Mouse (Mus musculus): Measurements from ENCODE around the gene Frmd4a.
"Not testable (repeated sequence)": the region's sequence is repeated elsewhere in the genome, so short reads cannot be mapped to it uniquely, and the experiment has no call there.

Gene Frmd4a

DNA sequence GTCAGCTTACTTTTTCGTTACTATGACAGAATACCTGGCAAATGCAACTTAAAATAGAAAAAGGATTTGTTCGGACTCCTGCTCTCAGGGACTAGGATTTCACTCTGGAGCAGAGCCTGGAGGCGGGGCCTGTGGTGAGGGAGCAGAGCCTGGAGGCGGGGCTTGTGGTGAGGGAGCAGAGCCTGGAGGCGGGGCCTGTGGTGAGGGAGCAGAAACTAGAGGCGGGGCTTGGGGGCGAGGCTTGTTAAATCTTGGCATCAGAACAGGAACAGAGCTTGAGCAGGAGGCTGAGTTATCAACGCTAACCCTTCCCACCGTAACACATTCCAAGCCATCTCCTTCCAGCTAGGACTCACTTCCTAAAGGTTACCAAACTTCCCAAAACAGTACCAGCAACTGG lies 575.9 kb downstream of the Frmd4a start:
- no peak for DNase-seq

DNA sequence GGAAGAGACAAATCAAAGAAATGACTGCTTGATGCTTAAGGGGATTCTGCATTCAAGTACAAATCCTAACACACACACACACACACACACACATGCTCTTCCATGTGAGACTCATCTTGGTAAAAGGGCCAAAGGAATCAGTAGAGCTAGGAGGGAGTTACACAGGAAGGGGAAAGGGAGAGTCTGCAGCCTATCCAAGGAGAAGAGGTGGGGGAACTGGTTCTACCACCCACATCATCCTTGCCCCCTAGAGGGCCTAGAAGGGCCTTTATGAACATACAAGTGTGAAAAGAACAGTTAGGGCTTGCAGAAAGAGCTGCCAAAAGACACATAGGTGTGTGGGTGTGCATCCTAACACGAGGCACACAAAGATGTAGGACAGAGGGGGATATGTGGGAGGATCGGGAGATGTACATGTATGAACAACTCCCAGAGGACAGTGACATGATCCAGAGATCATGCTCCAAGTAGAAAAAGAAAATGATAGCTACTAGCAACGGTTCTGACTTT lies 576.4 kb downstream of the Frmd4a start:
- DNase-seq, result no peak

DNA sequence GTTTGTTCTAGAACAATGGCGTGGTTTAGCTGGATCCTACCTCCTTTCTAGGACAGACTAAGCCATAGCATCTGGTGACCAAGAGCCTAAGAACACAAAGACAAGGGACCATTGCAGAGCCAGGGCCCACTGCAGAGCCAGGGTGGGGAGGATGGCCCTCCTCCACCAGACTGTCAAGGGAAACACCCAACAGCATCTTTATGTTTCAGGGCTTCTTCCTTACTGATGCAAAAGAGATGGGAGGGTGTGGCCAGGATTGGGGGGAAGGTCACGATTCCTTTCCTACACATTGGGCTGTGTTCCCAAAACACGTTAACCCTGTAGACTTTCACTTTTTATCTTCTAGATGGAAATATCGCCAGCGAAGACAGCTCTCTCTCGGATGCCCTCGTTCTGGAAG lies 579.5 kb downstream of the Frmd4a start:
- no peak for DNase-seq

DNA sequence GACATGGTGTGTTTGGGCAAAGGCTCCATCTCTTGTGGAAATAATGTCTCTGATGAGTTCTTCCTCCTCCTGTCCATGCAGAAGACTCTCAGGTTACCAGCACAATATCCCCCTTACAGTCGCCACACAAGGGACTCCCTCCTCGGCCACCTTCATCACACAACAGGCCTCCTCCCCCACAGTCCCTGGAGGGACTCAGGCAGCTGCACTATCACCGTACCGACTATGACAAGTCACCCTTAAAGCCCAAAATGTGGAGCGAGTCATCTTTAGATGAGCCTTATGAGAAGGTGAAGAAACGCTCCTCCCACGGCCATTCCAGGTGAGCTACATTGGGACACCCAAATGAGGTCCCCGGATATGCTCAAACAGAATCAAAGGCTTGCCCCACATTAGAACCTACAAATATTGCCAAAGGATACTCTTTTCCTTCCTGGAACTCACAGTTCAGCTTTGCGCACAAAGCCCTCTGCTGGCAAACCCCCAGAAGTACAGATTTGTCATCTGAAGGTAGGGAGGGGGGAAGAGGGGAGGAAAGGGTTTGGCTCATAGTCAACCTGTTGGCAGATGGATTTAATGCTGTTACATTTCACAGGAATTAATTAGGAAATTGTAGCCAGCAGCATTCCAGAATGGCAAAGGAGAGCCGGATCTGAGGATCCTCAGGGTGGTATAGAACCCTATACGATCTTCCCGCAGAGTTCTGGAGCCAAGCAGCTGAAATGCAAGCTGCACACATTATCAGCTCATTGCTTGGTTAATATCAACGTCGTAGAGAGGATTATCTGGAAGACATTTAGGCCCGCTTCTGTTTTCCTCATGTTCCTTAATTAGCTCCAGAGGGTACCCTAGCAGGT lies 583.7 kb downstream of the Frmd4a start:
- DNase-seq, result peak; percentile 84

DNA sequence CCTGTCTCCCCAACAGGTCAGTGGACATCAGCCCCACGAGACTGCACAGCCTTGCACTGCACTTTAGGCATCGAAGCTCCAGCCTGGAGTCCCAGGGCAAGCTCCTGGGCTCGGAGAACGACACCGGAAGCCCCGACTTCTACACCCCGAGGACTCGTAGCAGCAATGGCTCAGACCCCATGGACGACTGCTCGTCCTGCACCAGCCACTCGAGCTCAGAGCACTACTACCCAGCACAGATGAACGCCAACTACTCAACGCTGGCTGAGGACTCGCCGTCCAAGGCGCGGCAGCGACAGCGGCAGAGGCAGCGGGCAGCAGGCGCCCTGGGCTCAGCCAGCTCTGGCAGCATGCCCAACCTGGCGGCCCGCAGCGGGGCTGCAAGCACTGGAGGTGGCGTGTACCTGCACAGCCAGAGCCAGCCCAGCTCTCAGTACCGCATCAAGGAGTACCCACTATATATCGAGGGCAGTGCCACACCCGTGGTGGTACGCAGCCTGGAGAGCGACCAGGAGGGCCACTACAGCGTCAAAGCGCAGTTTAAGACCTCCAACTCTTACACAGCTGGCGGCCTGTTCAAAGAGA lies 585.9 kb downstream of the Frmd4a start:
- DNase-seq, result no peak

DNA sequence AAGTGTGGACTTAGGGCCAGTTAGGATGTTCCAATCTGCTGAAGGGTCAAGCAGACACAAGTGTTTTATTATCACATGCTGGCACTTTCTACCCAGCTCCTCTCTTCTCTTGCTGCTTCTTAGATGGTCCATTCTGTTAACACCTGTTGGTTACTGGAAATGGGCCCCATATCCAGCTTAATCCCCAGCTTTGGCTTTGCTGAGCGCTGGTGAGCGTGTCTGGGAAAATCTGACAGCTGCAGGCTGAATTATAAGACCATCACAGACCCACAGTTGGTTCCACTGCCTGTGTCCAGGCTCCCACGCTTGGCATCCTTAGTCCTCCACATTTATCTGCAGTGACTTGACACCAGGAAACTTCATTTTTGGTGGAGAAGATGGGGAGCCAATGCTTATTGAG lies 589.0 kb downstream of the Frmd4a start:
- DNase-seq, result no peak

DNA sequence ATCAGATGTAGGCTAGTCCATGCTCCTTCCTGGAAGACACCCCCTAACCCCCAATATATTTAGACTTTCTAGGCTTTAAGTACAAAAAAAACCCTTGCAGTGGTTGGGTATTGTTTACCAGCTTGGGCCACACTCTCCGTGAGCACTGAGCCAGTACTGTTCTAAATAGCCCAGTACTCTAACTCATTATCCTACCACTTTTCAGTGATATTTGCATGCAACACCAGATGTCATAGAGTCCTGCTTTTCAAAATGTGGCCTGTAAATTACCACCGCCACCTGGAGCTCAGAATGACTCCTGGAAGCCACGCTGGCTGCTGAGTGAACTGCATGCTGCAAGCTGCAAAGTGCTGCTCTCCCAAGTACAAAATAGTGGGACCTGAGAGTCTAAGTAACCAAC lies 590.7 kb downstream of the Frmd4a start:
- DNase-seq, result no peak

DNA sequence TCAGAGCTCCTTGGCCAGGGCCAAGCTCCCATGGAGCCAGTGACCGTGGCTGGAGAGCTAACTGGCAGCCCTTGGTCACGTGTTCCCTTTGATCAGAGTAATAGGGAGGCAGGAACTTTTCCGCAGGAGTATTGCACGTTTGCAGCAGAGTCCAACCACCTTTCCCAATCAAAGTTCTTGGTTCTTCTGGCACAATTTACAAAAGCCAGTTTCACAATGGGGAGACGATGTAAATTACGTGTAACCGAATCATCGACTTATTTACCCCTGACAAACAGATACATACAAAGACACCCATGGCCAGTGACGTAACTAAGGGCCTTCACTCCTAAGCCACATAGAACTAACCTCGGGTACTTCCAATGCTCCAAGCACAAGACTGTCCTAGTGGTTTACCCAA lies 591.9 kb downstream of the Frmd4a start:
- DNase-seq, result no peak

DNA sequence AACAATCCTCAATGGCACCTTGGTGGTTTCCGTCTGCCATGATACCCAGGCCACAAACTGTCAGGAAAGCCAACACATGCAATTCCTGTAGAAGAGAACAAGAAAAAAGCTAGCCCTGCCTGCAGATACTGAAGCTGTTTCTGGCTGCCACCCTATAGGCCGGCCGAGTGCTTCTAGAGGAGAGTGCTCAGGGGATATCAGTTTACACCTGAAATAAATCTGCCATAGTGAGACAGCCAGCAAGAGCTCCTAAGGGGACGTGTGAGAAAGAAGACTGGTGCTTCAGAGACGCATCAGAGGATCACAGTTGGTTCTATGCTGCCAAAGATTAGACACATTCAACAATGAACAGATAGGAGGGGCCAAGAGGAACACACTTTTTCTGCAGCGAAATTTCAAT lies 593.8 kb downstream of the Frmd4a start:
- DNase-seq, result no peak

DNA sequence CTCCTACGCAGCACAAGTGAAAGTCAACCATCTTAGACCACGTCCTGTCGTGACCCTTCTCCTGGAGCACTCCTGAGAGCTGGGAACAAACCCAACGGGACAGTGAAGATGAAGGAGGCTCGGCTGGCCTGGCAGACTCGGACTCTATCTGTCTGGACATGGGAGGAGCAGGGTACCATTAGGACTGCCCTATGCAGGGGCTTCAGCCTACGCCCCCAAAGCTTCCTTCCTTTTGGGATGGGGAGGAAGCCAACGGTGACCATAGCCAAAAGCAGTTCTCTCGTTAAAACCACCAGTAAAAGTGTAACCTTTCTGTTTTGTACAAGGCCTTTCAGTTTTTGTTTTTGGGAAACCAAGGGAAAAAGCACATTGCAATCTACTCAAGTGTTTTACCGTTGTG lies 594.2 kb downstream of the Frmd4a start:
- DNase-seq, result no peak

DNA sequence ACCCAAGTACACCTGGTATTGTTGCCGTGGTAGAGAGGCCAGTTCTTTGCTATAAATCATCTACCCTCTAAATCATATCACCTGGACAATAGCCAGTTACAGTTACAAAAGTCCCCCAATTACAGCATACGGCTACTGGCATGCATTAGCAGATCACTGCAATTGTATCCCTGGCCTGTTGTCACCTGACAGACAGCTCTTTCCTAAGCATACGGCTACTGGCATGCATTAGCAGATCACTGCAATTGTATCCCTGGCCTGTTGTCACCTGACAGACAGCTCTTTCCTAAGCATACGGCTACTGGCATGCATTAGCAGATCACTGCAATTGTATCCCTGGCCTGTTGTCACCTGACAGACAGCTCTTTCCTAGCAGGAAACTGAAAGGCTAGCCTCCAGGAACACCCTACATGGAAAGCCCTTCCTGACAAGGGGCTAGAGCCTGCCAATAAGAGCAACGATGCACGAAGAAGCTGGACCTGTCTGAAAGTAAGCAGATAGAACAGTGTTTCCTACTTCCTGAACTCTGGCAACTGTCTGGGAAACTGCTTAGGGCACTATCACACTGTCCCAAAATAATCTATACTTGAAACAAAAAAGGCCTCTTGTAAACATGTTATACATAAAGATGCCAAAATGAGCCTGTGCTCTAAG lies 596.9 kb downstream of the Frmd4a start:
- not testable (repeated sequence) for DNase-seq

DNA sequence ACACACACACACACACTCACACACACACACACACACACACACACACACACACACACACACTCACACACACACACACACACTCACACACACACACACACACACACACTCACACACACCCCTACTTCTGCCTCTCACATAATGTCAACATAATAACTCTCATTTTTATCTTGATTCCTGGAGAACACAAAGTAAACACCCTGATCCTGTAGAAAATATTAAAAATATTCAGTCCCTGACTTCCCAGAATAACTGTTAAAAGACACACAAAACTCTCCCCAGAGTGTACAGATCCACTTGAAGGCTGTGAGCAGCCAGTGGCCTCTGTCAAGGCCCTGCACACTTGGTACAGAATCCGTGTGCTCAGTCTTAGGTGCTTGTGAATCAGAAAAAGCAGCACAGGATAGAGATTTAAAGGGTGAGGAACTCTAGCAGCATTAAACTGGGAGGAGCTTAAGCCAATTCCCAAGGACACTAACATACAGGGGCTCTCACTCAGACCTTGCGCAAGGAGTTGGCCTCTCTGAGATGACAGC lies 597.6 kb downstream of the Frmd4a start:
- DNase-seq, result no peak

DNA sequence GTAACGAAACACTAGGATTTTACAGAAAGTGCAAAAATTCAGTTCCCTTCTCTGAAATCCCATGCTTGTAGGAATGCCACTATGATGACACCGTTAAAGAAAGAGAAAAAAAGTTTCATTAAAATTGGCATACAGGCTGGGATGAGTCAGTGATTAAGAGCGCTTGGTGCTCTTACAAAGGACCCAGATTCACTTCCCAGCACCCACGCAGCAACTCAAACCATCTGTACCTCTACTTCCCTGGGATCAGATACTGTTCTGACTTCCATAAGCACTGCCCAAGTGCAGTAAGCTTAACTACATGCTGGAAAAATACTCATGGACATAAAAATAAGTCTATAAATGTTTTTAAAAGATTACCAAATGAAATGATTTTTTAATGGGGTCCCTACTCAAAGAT lies 599.5 kb downstream of the Frmd4a start:
- no peak for DNase-seq

DNA sequence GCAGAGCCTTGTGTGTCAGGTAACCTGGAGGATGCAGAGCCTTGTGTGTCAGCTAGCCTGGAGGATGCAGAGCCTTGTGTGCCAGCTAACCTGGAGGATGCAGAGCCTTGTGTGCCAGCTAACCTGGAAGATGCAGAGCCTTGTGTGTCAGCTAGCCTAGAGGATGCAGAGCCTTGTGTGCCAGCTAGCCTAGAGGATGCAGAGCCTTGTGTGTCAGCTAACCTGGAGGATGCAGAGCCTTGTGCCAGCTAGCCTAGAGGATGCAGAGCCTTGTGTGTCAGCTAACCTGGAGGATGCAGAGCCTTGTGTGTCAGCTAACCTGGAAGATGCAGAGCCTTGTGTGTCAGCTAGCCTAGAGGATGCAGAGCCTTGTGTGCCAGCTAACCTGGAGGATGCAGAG lies 601.6 kb downstream of the Frmd4a start:
- not testable (repeated sequence) for DNase-seq

DNA sequence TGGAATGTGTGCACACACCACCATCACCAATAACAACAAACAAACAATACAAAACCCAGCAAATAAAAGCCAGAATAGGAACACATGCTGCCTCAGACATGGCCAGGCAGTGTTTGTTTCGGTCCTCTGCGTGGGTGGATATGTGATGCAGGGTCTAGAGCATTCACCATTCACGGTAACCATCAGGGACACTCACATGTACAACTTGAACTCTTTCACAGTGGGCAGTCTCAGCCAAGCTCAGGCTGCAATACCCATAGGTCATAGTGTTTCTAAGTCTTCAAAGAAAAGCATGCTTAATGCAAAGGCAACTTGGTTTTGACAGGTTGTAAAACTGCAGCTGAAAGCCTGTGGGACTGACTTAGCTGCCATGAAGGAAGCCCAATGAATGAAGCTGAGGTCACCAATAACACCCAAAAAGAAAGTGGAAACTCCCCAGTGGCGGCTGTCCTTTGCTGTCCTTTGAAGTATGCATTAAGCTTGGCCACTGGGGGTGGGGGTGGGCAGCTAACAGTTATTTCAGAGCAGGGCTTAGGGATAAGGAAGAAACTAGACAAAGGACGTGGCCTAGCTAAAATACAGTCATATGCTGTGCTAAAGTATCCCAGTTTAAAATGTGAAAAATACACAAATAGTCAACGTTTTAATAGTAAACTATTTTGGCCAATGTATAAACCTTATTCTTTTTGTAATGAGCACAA lies 602.5 kb downstream of the Frmd4a start:
- DNase-seq, result no peak

DNA sequence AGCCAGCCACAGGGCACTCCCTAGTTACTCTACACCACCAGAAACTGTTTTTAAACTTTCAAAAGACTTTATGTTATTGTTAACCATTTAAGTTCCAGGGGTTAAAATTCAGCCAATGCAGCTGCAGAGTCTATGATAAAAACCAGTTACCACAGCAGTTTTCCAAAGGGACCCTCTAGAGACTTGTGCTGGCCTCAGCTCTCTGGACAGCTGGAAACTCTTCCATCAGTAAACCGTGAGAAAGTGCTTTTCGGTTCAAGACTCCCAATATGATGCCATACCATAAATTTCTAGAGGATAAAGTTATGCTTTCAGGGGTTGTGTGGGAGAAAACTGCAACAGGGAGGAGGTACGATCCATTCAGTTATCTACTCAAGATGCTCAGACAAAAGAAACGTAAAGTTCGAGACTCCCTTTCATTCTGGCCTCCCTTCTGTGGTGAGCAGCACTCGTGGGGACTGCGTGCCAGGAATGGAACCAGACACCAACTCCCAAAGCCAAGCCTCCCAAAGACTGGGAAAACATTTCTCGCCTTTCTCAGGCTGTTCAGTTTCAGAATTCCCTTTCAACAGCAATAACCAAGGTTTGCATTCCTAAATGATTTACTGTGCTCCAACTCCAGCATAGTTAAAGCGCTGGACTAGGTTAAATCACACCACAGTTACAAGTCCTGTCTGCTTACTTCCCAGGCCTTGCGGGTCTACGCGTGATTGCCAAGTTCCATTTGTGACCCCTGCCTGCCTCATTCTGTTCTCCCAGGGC lies 603.3 kb downstream of the Frmd4a start:
- no peak for DNase-seq

DNA sequence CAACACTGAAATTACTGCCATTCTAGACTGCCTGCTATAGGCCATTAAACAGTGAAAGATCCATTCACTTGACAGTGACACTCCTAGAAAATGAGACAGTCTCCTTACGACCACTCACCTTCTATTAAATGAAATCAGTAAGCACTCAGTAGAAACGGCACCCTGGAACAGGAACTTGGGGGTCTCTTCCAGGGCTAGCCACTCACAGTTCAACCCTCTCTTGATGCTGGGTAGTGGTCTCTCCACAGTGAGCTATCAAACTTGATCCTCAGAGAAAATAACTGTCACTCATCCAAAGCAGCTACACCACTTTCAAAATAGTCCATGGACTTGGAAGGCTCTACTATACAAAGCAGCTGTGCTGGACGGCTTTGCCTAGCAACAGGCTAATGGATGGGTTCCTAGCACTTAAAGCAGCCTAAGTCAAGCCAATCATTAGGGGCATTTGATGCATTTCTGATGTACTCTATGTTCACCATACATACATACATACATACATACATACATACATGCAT lies 604.0 kb downstream of the Frmd4a start:
- no peak for DNase-seq

DNA sequence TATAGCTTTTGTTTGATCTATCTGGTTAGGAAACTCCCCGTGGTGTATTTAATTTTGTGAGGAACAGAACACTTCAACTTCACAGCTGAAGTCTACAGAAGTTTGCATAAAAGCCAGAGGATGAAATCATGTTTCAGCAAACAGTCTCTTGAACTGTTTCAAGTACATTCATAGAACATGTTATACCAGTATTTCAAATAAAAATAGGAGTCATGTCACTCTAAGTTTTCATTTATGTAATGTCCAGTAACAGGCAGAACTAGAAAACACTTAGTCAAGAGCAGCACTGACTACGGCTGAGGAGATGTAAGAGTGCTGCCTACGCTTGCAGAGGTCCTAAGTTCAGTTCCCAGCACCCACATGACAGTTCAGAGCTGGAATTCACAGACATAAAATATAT lies 609.4 kb downstream of the Frmd4a start:
- DNase-seq, result no peak

DNA sequence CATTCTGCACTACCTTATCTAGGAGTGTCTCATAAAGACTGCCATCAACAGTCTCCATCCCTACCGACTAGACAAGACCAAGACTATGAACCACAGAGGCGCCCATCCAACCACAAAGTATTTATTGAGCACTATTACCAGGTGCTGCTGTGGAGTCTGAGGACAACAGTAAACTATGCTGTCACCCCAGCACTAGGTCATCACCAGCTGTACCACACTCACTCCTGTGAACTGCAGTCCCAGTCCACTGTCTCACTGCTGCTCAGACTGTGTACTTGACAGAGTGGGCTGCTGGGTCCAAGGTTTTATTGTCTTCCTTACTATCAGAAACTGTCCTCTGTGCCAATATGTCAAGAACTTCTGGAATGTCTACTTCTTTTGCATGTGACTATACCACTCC lies 611.4 kb downstream of the Frmd4a start:
- DNase-seq, result no peak

DNA sequence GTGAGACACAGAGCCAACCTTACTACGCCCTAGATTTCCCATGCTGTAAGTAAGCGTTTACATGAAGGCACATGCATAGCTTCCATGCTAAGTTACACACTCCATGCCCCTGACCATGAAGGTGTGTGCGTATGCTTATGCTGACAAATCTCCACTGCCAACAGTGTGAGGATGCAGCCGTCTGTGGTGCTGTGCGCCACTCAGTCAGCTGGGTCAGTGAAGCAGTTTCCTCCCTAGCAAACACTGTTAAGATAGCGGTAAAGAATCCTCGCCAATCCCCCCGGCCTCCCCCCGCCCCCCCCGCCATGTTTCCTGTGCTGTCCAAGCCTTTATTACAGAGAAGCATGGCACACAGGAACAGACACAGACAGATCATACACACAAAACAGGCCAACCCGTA lies 612.0 kb downstream of the Frmd4a start:
- no peak for DNase-seq

DNA sequence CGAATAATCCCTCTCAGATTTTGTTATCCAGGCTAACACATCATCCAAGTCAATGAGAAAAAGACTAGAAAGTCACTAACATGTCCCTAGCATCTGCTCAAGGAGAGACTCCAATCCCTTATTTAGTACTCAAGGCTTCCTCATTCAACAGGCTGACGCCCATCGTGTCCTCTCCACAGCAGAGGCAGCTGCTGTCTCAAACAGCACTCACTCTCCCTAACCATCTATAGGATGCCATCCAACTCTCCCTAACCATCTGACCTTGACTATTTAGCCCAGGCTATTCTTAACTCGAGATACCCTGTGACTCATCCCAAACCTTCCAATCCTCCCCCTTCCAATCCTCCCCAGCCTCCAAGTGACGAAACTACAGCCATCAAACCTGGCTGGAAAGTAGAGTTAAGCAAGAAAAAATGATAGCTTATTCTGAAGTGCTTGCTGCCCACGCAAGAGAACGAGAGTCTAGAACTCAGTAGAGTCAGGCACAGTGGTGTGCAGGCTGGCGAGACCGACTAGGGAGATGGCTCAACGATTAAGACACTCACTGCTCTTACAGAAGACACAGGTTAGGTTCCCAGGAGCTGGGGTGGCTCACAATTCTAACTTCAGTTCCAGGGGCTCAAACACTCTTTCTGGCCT lies 612.8 kb downstream of the Frmd4a start:
- no peak for DNase-seq

DNA sequence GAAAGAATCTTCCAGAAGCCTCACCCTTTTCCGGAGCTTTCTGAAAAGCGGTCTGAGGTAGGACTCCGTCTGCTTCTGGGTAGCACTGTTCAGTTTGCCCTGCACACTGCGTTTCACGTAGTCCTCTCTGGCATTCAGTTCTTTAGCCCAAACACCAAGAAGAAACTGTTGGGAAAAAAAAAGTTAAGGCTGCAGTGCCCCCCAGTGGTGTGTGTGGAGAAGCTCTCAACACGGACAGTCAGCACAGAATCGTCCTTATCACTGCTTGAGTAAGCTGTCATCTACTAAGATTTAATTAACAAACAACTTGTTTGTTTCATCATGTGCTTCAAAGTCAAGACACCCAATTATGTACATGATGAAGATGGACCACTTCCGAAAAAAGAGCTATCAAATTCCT lies 618.3 kb downstream of the Frmd4a start:
- DNase-seq, result no peak

Data from cerebellum, adult 9-11 months (tissue).